Mouse (Mus musculus) small intestine, adult 2 months (tissue): ENCODE results near the gene Ccne1.
"Not testable (repeated sequence)": the region's sequence is repeated elsewhere in the genome, so short reads cannot be mapped to it uniquely, and the experiment has no call there.

ENCODE experiments used
- CTCF ChIP-seq: fragments of 200-500 bp; IDR thresholded peaks from 2 replicates; pipeline ENCODE4 v1.5.1; 2012; ENCODE audit warnings: low read depth, mild to moderate bottlenecking, control low read depth, inconsistent platforms, low read length, moderate library complexity, mixed read lengths; ENCODE audit not compliant: insufficient replicate concordance, insufficient read length; ENCODE audit errors: extremely low read depth
- POLR2A ChIP-seq: fragments of 200-500 bp; IDR thresholded peaks from 2 replicates; pipeline ENCODE4 v1.6.1; 2012; ENCODE audit warnings: low read depth, mild to moderate bottlenecking, control low read depth, inconsistent platforms, low read length, moderate library complexity

DNA sequence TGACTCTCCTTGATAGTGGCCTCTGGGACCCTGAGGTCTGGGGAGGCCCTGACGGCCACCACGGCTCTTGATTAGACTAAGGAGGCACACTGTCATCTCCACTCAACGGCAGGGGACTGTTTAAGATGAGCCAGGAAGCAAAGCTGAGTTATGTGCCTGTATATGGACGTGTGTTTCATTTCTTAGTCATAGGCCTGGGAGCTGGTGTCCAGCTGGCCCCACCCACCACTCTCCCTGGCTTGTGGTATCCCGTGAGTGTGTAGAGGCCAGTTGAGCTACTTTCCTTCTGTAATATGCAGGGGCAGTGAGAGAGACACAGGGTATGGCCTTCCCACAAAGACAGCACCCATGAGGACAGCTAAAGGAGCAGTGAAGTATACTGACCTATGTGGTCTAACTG, 20.9 kb upstream of the Ccne1 start:
- TF ChIP-seq POLR2A, CTCF: not testable (repeated sequence)
